Mouse (Mus musculus): Measurements from ENCODE around the gene Brd3.

DNA sequence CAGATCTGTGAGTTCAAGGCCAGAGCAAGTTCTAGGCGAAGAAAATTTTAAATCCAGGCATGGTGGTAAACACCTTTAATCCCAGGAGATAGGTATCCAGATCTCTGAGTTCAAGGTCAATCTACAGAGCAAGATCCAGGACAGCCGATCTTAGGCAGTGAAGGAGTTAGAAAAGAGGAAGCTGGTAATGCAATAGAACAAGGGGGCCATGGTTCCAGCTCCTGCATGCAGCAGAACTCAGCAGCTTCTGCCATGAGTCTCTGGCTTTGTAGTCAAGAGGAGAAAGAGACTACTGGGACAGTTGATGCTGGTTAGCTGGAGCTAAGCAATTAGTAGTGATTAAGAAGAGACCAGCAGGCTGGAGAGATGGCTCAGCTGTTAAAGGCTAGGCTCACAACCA lies 105.9 kb downstream of the Brd3 start:
- no peak for TF ChIP-seq CTCF (IDR thresholded peaks at IDR 0.05; ENCODE audit: insufficient read depth, low read depth, low read length)
- TF ChIP-seq POLR2A (IDR thresholded peaks at IDR 0.05; ENCODE audit: insufficient read depth, low read depth, low read length): no peak

Measured in olfactory bulb, adult 2 months (tissue).